Mouse (Mus musculus) gastrocnemius, postnatal 14 days (tissue): Measurements from ENCODE around the gene Armc12. TPM values are rescaled to one million over a fixed set of nuclear protein-coding genes. Genes with fewer than 3 reads are reported as not detected.
"Not testable (repeated sequence)": the region's sequence is repeated elsewhere in the genome, so short reads cannot be mapped to it uniquely, and the experiment has no call there.

Experiments
- DNase-seq: peaks from one replicate; pipeline ENCODE4 v3.0.0; 2021; ENCODE audit warnings: mixed read lengths
- intact Hi-C: fragments of 180-260 bp; cut with DNase I; formaldehyde crosslinking; loops from one replicate; pipeline ENCODE4 v1.15.1; 2025; ENCODE audit warnings: low total_unique reads
- total RNA-seq, 2 experiments: library from RNA; stranded (reverse); gene quantifications; 2 replicates each; pipeline ENCODE4 v1.2.3; 2021

Armc12 gene
- total RNA-seq, 2 experiments from 2014 or later, result not detected

DNA sequence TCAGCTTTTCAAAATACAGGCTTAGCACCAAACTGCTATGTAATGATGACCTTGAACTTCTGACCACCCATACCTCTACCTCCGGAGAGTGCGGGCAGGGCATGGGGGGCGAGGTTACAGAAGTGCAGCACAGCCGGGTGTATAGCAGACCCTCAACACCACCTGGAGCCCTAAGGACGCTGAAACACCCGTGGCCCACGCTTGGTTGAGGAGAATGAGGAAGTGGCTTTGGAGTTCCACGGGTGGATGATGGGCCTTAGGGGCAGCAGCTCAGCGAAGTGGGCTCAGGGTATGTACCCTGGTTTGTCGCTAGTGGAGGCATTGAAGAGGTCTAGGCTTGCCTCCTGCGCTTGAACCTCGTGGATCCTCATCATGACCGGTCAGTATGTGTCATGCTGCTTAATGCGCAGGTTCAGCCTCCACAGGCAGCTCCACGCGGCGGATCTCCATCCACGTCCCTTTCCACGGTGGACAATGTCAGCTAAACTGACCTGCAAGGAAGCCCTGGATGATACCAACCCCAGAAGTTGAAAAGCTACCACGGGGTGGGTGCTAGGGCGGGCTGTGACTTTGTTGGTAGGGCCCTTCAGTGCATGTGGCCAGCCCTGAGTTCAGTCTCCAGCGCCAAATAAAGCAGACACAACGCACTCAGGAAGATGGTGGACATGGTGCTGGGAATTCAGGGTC, 6.5 kb upstream of the Armc12 start:
- intact Hi-C loops, result loop anchor here (5.0 kb wide), 1 partner anchor 37 kb away; no protein-coding TSS in a partner anchor
- no peak for DNase-seq

DNA sequence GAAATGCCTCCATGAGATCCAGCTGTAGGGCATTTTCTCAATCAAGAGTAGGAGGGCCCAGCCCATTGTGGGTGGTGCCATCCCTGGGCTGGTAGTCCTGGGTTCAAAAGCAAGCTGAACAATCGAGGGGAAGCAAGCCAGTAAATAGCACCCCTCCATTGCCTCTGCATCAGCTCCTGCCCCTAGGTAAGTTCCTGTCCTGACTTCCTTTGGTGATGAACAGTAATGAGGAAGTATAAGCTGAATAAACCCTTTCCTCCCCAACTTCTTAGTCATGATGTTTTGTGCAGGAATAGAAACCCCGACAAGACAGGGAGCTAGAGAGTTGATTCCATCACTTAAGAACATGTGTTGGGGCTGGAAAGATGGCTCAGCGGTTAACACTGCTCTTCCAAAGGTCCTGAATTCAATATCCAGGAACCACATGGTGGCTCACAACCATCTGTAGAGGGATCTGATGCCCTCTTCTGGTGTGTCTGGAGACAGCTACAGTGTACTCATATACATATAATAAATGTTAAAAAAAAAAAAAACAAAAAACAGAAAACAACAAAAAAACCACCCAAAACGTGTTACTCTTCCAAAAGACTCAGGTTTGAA, 5.7 kb upstream of the Armc12 start:
- intact Hi-C loops, result loop anchor here (5.0 kb wide), 3 partner anchors 38 to 138 kb away; no protein-coding TSS in a partner anchor
- DNase-seq, result no peak

DNA sequence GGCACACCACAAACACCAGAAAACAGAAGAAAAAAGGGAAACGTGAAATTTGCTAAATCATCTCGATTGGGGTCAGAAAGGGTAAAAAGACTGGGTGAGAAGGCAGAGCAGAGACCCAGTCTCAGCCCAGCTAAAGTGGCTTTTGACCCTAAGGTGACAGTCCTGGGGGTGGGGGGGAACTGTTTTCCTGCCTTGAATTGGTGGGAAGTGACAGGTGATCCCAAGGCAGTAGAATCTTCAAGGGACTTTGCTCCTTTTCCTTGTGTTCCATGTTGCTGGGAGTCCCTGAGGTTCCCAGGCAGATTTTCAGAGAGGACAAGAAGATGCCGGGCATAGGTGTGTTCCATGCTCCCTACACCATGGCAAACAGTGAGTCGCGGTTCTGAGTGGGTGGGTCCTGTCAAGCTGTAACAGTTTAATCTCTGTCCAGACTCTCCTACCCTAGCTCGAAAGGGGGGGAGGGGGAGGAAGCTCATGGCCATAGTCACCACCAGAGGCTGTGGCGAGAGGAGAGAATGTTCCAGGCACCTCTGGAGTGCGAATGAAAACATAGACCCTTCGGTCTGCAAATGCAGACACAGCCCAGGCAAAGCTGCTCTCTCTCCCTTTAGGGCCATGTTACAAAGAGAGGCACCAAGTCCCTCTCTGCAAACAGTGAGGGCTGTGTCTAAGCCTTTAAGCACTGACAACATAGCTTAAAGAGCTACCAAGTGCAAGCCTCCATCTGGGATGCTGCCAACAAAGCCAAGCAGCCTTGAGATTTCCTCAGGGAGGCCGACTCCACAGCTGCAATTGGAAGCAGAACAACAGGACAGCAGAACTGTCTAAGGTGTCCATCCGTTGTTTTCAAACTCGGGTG, 3.2 kb upstream of the Armc12 start:
- DNase-seq, result no peak
- intact Hi-C loops, result loop anchor here (5.0 kb wide), 2 partner anchors 120 to 140 kb away; no protein-coding TSS in a partner anchor

DNA sequence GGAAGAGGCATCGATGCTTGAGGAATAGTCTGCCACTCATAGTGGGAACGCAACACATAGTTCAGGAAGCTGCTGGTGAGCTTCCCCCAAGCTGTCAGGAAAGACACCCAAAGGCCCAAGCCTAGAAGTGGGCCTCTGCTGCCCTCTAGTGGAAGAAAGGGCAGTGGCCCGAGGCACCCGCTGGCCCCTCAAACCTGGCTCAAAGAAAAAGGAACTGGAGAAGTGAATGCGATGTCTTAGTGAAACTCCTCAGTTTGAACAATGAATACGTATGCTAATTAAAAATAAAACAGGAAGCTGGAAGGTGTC, 2.6 kb upstream of the Armc12 start:
- intact Hi-C loops, result loop anchor here (5.0 kb wide), 2 partner anchors 121 to 141 kb away; no protein-coding TSS in a partner anchor
- peak; percentile 82 for DNase-seq

DNA sequence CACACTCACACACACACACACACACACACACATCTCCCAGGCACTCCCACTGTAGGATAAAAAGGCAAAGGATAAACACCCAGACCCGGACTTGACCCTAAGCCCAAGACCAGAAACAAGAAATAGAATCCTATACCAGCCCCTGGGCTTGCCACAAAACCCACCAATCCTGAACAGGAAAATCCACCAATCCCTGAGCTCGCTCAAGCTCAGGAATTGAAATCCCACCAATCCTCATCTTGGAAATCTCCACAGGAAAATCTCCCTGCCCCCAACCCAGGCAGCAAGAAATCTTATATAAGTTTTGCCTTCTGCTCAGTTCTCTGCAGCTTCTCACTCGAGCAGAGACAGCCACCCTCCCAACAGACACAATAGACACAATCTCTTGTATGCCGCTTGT, 1.5 kb upstream of the Armc12 start:
- intact Hi-C loops, result loop anchor here (5.0 kb wide), 2 partner anchors 122 to 142 kb away; no protein-coding TSS in a partner anchor
- no peak for DNase-seq

DNA sequence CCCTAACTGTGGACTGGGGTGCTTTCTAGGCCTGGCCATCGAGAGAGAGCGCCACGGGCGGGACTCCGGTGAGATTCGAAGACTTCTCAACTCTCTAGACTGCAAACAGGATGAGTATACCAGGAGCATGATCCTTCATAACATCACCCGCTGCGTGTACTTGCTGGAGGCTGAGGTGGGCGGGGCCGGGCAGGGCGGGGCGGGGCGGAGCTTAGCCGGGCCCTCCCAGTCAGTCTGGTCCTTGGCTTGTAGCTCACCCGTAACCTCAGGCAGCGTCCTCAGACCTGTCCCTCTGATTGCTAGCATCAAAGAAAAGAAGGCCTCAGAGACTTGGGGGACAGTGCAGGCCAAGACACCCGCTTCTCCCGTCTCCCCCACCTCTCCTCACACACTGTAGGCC, 1.3 kb downstream of the Armc12 start:
- no peak for DNase-seq
- intact Hi-C loops, result no loop called here

DNA sequence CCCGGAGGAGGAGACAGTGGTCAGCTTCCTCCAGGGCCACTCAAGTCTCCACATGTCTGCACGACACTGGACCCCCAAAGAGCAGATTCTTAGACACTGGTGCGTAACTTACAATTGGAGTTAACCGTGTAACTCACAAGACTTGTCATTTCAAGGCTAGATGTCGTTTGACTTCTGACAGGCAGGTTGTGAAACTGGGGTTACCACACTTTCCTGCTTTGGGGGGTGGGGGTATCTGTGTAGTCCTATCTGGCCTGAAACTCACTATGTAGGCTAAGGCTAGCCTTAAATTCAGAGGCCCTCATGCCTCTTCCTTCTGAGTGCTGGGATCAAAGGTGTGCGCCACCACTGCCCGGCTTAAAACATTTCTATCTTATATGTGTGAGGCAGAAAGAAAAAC, 2.0 kb downstream of the Armc12 start:
- DNase-seq, result no peak
- intact Hi-C loops, result no loop called here

DNA sequence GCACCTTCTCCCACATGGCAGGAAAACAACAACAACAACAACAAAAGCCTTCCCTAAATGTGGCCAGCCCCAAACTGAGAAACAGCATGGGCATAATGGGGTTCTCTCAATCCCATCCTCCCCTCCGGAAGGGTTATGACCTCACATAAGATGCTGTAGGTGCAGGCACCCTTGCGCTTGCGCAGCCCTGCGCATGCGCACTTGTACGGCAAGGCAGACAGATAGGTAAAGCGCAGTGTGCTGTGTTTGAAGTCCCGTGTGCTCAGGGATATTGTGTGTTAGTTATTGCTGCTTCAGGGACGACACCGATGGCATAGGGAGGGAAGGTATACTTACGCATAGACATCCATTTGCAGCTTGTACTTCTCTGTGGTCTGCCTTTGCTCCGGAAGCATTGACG, 2.7 kb downstream of the Armc12 start:
- intact Hi-C loops, result no loop called here
- no peak for DNase-seq

DNA sequence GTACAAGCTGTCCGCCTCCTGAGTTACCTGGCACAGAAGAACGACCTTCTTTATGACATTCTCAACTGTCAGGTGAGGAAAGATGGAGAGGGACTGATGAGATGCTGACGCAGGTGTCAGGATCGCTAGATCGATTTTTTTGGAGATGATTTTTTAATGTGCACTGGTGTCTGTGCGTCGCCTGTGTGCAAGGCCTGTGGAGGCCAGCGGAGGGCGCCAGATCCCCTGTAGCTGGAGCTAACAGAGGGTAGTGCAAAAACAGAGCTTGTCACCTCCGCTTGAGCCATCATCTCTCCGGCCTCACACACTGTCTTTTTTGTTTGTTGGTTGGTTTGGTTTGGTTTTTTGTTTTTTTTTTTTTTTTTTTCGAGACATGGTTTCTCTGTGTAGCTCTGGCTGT, 7.3 kb downstream of the Armc12 start:
- intact Hi-C loops, result no loop called here
- no peak for DNase-seq

DNA sequence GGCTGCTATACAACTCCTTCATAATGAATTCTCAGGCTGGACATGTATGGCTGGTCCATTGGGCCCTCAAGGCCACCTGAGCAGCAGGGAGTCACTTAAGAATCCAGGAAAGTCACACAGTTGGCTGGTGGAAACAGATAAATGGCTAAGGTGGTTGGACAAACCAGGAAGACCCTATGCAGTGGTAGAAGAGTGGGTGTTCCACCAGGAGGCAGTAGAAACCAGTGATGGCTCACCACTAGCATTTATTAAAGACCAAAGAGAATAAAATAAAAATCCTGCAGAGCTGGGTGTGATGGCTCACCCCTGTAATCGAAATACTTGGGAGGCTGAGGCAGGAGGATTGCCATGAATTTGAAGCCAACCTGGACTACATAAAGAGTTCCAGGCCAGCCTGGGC, 16.3 kb downstream of the Armc12 start:
- DNase-seq, result no peak
- intact Hi-C loops, result no loop called here

DNA sequence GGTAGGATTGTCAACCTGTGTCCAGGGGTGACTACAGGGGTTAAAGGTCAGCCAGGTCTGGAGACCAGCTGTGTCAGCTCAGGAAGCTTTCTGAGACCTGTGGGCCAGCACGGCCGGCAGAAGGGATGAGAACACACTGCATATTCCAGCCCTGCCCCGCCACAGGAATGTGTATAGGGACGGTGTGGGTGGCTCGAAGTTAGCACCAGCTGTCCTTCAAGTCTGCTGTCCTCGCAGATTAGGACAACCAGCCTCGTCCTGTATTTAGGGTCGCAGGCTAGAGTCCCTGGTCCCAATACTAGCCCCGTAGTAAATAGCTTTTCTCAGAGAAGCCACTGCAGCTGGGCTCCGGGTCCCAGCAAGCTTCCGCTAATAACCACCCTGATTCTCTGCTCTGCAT, 17.9 kb downstream of the Armc12 start:
- DNase-seq, result no peak
- intact Hi-C loops, result no loop called here

DNA sequence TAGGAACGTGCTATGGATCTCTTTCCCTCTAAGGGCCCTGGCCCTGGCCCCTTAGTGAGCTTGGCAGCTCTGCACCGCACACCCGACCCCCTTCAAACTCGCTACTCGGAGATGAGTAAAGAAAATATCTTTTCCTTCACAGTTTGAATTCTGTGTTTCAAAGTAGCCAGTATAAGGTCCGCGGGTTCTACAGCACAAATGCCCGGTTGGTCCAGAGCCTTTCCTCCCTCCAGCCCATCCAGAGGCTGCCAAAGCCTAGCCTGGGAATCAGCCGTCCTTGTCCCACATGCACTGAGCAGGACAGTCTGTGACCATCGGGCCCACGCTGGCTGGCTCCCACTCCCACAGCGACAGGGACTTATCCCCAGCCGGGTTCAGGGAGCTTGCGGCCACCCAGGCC, 18.5 kb downstream of the Armc12 start, which contains the start of gene Clpsl2:
Clpsl2 (plus strand) TSS at position 301 of the 400 bp plus-strand sequence.
- no peak for DNase-seq
- intact Hi-C loops, result no loop called here

DNA sequence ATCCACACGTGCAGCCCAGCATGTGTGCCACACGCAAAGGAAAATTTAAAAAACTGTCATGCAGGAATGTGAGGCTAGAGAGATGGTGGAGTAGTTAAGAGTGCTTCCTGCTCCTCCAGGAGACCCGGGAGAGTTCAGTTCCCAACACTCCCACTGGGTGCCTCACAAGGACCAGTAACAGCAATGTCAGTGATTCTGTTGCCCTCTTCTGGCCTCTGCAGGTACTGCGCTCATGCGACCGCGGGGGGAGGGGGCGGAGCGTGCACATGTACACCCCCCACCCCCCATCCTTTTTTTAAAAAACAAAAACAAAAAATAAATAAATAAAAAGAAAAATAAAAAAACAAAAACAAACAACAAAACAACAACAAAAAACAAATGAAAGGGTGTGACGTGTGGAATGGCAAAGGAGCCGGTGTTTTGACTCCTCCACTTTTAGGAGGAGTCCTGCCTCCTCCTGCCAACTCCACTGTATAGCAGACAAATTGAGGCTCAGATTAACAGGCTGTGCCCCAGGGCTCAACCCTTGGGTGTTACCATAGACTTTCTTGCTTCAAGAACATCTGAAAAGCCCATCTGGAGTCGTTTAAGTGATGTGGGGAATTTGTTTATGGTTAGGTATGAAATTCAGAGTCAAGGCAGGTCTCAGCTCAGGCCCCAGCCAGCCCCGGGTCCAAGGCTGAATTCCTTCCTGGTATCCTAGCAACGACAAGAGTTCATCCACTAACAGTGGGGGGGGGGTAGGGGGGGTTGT, 22.6 kb downstream of the Armc12 start:
- DNase-seq, result peak; percentile 60
- intact Hi-C loops, result no loop called here

DNA sequence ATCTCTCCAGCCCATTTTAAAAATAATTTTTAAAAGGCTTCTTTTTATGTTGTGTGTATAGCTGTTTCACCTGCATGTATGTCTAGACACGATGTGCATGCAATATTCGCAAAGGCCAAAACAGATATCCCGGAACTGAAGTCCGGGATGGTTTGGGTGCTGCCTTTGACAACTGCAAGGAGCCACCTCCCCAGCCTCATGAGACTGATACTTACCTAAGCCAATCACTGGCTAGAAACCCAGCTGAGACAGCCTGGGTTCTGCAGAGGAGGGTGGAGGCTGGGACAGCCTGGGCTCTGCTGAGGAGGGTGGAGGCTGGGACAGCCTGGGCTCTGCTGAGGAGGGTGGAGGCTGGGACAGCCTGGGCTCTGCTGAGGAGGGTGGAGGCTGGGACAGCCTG, 23.4 kb downstream of the Armc12 start:
- DNase-seq, intact Hi-C loops: not testable (repeated sequence)

DNA sequence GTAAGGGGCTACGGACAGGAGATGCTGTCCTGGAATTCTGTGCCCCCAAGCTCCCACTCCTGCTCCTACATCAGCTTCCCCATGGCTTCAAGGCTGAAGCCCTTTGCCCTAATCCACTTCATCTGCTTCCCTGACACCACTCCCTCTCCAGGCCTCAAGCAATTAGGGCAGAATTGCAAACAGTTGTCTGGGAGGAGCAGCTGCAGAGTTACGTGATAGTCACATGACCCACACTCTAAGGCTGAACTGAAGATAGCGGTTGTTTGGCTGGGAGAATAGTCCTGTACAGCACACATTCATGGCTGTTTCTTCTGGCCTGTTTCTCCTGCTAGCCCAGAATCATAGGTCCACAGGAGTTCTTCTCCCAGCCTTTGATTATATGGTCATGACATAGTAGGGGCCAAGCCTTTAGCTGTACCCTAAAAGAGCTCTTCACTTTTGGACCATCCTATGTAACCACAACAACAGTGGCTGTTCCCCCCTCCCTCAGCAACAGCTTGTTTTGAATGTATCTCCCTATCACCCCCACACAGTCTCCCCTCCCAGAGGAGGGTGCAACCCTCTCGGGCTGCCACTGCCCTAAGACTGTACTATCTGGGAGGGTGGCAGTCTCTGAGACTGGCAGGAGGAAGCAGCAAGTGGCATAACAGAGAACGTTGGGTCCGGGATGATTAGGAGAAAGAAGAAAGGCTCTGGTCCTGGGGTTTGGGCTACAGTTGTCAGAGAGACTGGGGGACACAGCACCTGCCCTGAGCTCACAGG, 26.2 kb downstream of the Armc12 start:
- intact Hi-C loops, result no loop called here
- DNase-seq, result no peak

DNA sequence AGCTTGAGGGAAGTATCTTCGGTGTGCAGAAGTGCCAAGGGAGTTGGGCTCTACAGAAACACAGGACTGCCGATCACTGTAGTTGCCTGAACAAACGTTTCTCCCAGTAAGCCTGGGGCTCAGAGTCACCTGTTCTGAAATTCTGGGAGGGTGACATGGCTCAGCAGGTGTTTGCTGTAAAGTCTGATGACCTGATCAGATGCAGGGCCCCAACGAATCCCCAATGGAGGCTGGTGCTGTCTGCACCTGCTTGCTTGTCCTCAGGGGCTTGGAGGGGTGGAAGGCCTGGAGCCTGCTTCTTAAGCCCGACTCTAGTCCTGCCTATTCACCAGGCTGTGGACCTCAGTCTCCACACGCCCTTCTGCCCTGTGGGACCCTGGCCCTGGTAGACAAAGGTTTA, 27.2 kb downstream of the Armc12 start:
- intact Hi-C loops, result no loop called here
- DNase-seq, result no peak

DNA sequence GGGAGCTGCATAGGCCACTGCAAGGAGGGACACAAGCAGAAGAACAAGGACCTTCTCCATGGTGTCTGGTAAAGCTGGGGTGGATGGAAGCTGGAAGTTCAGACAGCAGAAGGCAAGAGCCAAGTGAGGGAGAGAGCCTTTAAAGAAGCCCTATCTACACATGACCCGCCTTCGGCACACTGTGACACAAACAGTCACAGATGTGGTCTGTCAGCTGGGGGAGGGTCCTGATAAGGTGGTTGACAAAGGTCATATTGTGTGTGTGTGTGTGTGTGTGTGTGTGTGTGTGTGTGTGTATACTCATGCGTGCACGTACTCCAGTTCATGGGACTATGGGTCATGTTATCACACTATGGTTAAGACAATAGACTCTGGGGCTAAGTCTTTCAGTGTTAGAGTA, 30.0 kb downstream of the Armc12 start, which contains the start of gene Clps:
Clps (minus strand) TSS at position 169 of the 400 bp plus-strand sequence.
- DNase-seq, result no peak

DNA sequence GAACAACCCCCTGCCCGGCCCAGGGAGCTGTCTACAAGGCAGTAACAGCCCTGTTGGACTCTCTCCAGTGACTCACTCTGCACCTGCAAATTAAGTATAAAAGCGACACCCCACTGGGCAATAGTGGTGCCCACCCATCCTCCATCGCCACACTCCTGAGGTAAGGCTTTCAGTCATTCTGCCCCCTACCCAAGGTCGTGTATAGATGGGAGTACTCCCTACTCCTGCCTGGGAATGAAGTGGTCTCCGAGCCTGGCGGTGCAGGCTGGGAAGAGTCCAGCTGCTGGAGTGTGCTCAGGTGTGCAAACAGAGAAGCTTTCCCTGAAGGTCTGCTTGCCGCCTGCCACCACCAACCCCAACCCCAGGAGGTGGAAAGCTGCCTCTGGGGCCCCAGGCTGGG, 31.0 kb downstream of the Armc12 start:
- intact Hi-C loops, result no loop called here
- DNase-seq, result no peak

More for the DNA sequence above, 30.0 kb downstream of the Armc12 start, which contains the start of gene Clps:
- intact Hi-C loops, result no loop called here

DNA sequence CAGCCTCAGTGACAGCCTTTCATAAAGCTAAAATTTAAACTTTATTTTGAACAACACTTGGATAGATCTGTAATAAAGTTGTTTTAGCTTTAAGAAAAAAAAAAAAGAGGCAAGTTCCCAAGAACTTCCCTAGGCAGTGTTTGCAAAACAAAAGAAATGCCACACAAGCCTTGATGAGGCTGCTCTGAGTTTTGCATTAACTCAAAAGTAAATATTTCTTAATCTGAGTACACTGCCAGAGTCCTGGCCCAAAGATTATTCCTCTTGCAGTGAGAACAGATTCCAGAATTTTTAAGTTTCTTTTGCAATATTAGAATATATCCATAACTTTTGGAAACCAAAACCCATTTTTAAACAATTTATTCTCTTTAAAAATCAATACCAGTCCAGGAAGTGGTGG, 34.6 kb downstream of the Armc12 start:
- intact Hi-C loops, result no loop called here
- no peak for DNase-seq
